Mouse (Mus musculus) cerebellum, adult 8-10 months (tissue): Measurements from ENCODE around the gene Rpl36-ps4.
"Not testable (repeated sequence)": the region's sequence is repeated elsewhere in the genome, so short reads cannot be mapped to it uniquely, and the experiment has no call there.

Experiments used
- DNase-seq: peaks from one replicate; pipeline ENCODE4 v3.0.0; 2022

The Rpl36-ps4 gene

GRCm38 (mm10) chr17:87948965-87949584 is 28.3 kb downstream of the Rpl36-ps4 start:
- DNase-seq = peak; percentile 89

DNA sequence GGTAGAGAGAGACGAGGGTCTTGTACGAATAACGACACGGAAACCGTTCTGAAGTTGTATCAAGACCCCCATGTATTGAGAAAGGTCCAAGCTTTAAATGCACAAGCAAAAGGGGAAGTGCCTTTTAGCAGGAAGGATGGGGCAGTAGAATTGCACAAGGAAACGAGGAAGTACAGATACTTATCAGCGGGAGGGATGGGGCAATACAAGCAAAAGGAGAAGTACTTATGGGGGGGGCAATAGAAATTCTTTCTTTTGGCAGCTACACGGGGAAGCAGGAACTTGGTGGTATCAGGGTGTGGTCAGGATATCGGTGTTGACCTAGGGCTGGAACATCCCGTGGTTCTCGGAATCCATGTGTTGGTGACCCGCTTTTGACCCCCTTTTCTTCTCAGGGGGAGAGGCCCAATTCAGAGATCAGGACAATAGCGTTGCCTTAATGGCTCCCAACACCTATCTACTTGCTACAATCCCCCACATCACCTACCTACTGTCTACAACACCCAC is 33.9 kb downstream of the Rpl36-ps4 start:
- DNase-seq = not testable (repeated sequence)

GRCm38 (mm10) chr17:87957096-87957840 is 36.5 kb downstream of the Rpl36-ps4 start:
- DNase-seq = no peak

DNA sequence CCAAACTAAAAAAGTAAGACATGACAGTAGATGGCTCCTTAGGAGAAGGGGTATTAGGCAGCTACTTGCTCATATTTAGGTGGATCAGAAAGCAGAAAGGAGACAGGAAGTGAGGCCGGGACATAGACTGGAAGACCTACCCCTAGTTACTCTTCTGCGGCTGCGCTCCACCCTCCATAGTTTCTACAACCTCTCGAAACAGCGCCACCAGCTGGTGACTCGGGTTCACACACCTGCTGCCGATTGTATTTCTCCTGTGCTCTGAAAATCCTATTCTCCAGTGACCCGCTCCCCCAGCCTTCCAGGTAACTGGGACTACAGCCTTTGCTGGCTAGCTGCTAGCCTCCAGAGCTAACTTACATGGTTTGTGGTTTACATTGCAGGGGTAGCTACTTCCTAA is 37.5 kb downstream of the Rpl36-ps4 start:
- no peak for DNase-seq

DNA sequence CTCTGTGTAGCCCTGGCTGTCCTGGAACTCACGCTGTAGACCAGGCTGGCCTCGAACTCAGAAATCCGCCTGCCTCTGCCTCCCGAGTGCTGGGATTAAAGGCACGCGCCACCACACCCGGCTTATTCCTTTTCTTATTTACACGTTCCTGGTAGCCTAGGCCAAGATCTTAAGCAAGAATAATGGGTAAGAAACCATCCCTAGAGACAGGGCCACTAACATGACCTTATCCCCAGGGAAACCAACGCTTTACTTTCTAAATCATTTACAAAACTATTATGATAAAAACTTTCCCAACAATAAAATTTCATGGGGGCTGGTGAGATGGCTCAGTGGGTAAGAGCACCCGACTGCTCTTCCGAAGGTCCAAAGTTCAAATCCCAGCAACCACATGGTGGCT is 38.6 kb downstream of the Rpl36-ps4 start:
- not testable (repeated sequence) for DNase-seq

DNA sequence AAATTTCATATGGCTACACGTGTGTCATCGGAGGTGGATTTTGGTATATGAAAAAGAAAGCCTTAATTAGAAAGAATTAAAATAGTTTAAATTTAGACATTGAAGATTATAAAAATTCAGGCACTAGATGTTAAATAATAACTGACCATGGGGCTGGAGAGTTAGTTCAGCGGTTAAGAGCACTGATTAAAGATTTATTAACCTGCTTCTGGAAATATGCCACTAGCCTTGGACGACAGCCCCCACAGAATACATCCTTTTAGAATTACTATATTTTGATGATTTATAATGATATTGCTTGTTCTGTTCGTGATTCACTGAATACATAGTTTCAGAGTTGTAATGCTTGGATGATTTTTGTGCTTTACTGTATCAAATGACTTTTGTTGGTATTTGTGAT is 39.2 kb downstream of the Rpl36-ps4 start:
- DNase-seq = not testable (repeated sequence)

GRCm38 (mm10) chr17:87963081-87964075 is 42.6 kb downstream of the Rpl36-ps4 start:
- DNase-seq = no peak

- not testable (repeated sequence) for DNase-seq
Measured at GRCm38 (mm10) chr17:87968483-87968926, 47.7 kb downstream of the Rpl36-ps4 start.
